Mouse (Mus musculus) liver, embryonic 12.5 days (tissue): ENCODE data around the gene Clic3. TPM values are rescaled to one million over a fixed set of nuclear protein-coding genes. Genes with fewer than 3 reads are reported as not detected.

ENCODE experiments used
- ATAC-seq: fragments of 200-750 bp; cut with Nextera tagmentation; 2 replicates; pipeline ENCODE4 v1.8.0; 2017; ENCODE audit warnings: moderate number of reproducible peaks, mild to moderate bottlenecking, moderate library complexity
- H3K27ac ChIP-seq: fragments of 300-500 bp; sonication (generic); 2 replicates; pipeline ENCODE4 v1.5.1; 2016; ENCODE audit warnings: mild to moderate bottlenecking
- H3K27me3 ChIP-seq: fragments of 300-500 bp; sonication (generic); replicated peaks from 2 replicates; pipeline ENCODE4 v1.6.1; 2016; ENCODE audit warnings: mild to moderate bottlenecking, moderate library complexity
- H3K36me3 ChIP-seq: fragments of 300-500 bp; sonication (generic); 2 replicates; pipeline ENCODE4 v1.6.1; 2016; ENCODE audit warnings: mild to moderate bottlenecking, moderate library complexity
- H3K4me1 ChIP-seq: fragments of 300-500 bp; sonication (generic); 2 replicates; pipeline ENCODE4 v1.6.1; 2016
- H3K4me2 ChIP-seq: fragments of 300-500 bp; sonication (generic); 2 replicates; pipeline ENCODE4 v1.6.1; 2016; ENCODE audit warnings: mild to moderate bottlenecking, moderate library complexity
- H3K4me3 ChIP-seq: fragments of 300-500 bp; sonication (generic); 2 replicates; pipeline ENCODE4 v1.5.1; 2016; ENCODE audit warnings: mild to moderate bottlenecking, moderate library complexity
- H3K9ac ChIP-seq: fragments of 300-500 bp; sonication (generic); 2 replicates; pipeline ENCODE4 v1.6.1; 2016; ENCODE audit warnings: mild to moderate bottlenecking, moderate library complexity
- H3K9me3 ChIP-seq: fragments of 300-500 bp; sonication (generic); replicated peaks from 2 replicates; pipeline ENCODE4 v1.6.1; 2016; ENCODE audit warnings: mild to moderate bottlenecking, moderate library complexity
- WGBS: fragments of 180-500 bp; shearing (Covaris S2); methylation state at CpG from one replicate; pipeline ENCODE4 v1.1.7; 2016; ENCODE audit not compliant: insufficient replicate concordance; 5-methylcytosine and 5-hydroxymethylcytosine counted together
- polyA plus RNA-seq: library from polyadenylated mRNA; unstranded; fragments of >200 nt; fragmentation: Nextera tagmentation; extraction: Ambion mirVana; gene quantifications from 2 replicates; pipeline ENCODE4 v1.2.1, GENCODE M21; 2016

Gene Clic3
- polyA plus RNA-seq, 1 experiment from 2014 or later = 0.45 TPM

DNA sequence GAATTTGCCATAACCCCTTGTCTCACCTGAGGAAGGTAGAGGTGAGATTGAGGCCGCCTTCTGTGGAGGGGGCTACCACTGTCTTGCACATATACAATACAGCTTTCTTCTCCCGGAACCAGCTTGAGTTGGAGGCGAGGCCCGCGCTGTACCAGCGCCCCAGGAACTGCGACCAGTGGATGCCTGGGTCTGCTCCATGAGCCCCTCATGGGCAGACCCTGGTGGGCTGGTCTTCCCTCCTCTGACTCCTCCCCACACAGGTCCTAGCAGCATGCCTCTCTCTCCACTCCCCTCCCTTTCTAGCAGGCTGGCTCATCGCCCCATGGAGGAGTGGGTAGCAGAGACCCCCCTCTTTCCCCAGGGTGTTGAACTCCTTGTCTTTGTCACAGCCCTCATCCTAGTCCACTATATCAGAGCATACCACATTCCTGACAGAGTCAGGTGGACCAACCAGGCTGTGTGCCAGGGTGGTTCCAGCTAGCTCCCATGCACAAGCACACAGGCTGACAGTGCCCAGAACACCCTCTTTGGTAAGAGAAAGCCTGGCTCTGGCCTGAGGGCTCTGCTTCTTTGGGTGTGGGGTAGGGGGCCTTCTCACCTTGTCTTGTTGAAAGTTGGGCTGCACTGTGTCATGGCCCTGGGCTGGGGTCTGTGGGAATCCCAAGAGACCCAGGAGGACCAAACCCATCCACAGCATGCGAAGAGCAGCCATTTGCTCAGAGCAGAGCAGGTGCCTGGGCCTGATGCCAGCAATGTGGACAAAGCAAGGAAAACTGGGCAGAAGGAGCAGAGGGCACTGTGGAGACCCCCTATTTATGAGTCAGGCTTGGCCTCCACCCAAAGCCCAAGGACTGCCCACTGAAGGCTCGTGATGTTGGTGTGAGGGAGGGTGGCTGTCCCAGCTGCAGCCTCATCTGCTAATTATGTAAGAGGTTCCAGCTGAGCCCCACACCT is 12.6 kb downstream of the Clic3 start:
- WGBS = 70% methylated on average over 10 of the region's 10 CpGs

DNA sequence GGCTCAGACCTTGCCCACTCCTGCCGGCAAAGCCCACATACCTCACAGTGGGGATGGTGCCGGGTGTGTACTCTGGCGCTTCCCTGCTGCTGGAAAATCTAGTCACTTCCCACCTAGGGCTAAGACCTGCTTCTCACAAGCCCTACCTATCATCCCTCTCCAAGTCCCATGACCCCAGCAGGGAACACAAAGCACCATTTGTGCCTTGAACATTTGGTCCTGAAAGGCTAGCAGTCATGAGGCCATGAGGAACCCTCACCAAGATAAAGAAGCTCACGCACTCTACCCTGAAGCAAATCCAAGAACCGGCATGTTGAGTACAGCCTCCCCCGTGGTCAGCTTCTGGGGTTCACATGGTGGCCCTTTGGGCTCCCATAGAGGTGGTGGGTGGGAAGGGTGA is 13.3 kb downstream of the Clic3 start, which contains the start of gene Ptgds:
Gene Ptgds, minus strand, starts transcription at position 78 of the 400 bp plus-strand sequence.
- WGBS = 50% methylated on average over 6 of the region's 6 CpGs
- no peaks in the 10 kb centered on the region for H3K9me3 ChIP-seq
- no peak for ATAC-seq

More for the DNA sequence above, 12.6 kb downstream of the Clic3 start:
- Histone ChIP-seq H3K9me3 (no peaks in the 10 kb centered on the region), H3K27ac (no peak overlapping the region), H3K9ac (no peak overlapping the region), H3K4me3 (no peak overlapping the region), H3K27me3 (0 out of 2 replicates have a peak, but pooled peaks cover 14% of the 10 kb centered on the region), H3K36me3 (no peaks in the 10 kb centered on the region), H3K4me2 (no peak overlapping the region), H3K4me1 (peaks cover 10% of the 10 kb centered on the region)
- ATAC-seq = no peak

DNA sequence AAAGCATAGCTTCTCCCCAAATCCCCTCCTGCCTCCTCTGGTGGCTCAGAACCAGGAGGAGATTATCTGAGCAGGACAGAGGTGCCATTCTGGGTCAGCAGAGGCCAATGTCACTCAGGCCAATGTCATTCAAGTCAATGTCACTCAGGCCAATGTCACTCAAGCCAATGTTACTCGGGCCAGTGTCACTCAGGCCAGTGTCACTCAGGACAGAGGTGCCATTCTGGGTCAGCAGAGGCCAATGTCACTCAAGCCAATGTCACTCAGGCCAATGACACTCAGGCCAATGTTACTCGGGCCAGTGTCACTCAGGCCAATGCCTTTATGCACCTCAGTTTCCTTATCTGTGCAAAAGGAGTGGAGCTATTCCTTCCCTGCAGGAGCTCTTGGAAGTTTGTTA is 15.9 kb downstream of the Clic3 start:
- ATAC-seq = no peak
- Histone ChIP-seq H3K27me3 (0 out of 2 replicates have a peak, but pooled peaks cover 14% of the 10 kb centered on the region), H3K27ac (no peak overlapping the region), H3K4me2 (no peak overlapping the region), H3K9ac (no peak overlapping the region), H3K4me1 (no peaks in the 10 kb centered on the region), H3K4me3 (no peak overlapping the region), H3K36me3 (no peaks in the 10 kb centered on the region), H3K9me3 (no peaks in the 10 kb centered on the region)
- WGBS = 55% methylated on average over 2 of the region's 2 CpGs

More for the DNA sequence above, 13.3 kb downstream of the Clic3 start, which contains the start of gene Ptgds:
- Histone ChIP-seq H3K27ac (no peak within 1 kb of the TSS), H3K27me3 (0 out of 2 replicates have a peak, but pooled peaks cover 14% of the 10 kb centered on the region), H3K36me3 (no peaks in the 10 kb centered on the region), H3K4me3 (no peak within 1 kb of the TSS), H3K4me1 (peaks cover 10% of the 10 kb centered on the region), H3K4me2 (no peak within 1 kb of the TSS), H3K9ac (no peak within 1 kb of the TSS)

DNA sequence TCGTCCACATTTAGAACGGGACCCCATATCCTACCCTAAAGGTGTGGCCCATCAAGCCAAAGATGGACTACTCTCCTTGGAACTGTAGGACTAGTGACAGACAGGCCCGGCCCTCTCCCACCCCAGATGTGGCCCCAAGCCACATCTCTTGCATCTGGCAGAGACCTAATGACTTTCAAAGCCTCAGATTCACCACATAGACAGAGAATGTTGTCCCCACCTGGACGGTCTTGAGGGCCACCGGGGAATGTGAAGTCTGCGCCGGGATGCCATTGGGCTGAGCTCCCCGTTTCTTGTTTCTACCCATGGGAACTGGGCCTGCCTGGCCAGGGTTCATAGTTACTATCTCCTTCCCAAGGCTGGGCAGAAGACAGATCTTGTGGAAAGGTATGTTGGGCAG is 20.9 kb downstream of the Clic3 start:
- H3K4me3 ChIP-seq = no peak overlapping the region
- H3K27ac ChIP-seq = no peak overlapping the region
- H3K27me3 ChIP-seq = 0 out of 2 replicates have a peak, but pooled peaks cover 3% of the 10 kb centered on the region
- no peaks in the 10 kb centered on the region for H3K4me1 ChIP-seq
- 68% methylated on average over 8 of the region's 8 CpGs for WGBS
- no peak overlapping the region for H3K4me2 ChIP-seq
- no peaks in the 10 kb centered on the region for H3K36me3 ChIP-seq
- no peak for ATAC-seq
- H3K9me3 ChIP-seq = no peaks in the 10 kb centered on the region
- H3K9ac ChIP-seq = no peak overlapping the region

DNA sequence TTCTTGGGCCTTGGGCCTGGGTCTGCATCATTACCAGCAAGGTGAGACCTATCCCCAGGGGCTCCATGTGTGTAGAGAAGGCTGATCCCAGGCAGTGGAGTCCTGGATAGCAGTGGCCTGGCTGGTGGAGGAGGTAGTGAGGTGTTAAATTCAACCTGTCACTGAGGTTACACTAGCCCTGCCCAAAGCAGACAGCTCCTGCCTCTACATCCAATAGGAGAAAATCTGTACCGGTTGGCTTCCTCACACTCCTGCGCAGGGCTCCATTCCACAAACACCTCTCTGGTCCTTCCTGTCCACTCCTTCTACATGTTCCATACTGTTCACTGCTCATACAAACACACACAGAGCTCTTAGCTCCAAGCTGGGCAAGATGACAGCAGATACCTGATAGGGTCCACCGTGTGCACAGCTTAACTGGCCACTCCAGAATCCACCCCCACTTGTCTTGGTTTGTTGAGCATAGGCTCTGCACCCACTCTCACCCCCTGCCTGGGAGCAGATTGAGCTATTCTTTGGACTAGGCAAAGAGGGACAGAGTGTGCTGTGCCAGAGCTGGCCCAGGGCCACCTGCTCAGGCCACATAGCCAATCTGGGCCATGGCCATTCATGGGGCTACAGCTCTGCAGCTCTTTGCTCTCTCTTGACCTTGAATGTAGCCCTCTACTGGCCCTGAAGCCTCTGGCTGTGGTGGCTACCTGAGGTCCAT is 21.5 kb downstream of the Clic3 start:
- Histone ChIP-seq H3K27ac (no peak overlapping the region), H3K9ac (no peak overlapping the region), H3K36me3 (no peaks in the 10 kb centered on the region), H3K4me3 (no peak overlapping the region), H3K27me3 (0 out of 2 replicates have a peak, but pooled peaks cover 3% of the 10 kb centered on the region), H3K4me1 (no peaks in the 10 kb centered on the region), H3K9me3 (no peaks in the 10 kb centered on the region), H3K4me2 (no peak overlapping the region)
- ATAC-seq = no peak
- WGBS = 79% methylated on average over 3 of the region's 3 CpGs

DNA sequence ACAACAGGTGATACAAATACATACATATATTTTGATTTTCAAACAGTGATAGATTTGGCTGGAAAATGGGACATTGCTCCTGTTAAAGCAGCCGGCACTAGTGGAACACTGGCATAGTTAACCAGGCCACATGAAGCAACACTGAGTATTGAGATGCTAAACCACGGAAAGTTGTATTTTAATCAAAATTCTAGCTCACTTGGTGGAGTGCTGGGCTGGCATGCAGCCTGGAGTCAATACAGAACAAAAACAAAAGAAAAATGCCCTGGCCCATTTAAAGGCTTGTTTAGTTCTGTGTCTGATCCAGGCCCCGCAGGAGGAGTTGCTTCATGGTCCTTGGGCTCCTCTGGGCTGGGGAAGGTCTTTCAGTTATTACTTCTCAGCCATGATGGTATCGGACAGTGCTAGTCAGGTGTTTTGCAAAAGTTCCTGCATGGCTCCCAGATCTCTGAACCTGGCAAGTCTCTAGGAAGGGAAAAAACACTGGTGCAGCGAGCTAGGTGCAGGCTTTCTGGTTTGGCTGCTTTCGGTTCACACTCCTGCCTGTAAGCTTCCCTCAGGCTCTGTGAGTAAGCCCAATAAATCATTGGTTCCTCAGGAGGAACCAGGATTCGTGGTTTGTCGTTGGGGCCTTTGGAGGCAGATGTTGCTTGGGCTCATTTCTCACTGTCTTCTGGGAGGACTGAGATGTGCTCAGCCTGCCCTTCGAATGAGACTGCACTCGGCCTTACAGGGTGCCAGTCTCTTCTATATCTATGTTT is 23.1 kb downstream of the Clic3 start:
- no peak overlapping the region for H3K4me2 ChIP-seq
- H3K36me3 ChIP-seq = no peaks in the 10 kb centered on the region
- H3K27ac ChIP-seq = no peak overlapping the region
- H3K4me1 ChIP-seq = no peaks in the 10 kb centered on the region
- 0 out of 2 replicates have a peak, but pooled peaks cover 3% of the 10 kb centered on the region for H3K27me3 ChIP-seq
- ATAC-seq = no peak
- 54% methylated on average over 10 of the region's 10 CpGs for WGBS
- no peaks in the 10 kb centered on the region for H3K9me3 ChIP-seq
- no peak overlapping the region for H3K4me3 ChIP-seq
- H3K9ac ChIP-seq = no peak overlapping the region

DNA sequence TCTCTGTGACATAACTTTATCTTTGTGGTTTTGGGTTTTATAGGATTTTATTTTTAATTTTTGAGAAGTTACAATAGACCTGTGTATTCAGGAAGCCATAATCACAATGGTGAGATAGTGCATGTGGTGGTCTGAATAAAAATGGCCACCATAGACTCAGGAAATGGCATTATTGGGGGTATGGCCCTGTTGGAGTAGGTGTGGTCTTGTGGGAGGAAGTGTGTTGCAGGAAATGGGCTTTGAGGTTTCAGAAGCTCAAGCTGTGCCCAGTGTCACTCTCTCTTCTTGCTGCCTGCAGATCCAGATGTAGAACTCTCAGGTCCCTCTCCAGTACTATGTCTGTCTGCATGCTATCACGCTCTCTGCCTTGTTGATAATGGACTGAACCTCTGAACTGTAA is 23.9 kb downstream of the Clic3 start:
- Histone ChIP-seq H3K9me3 (no peaks in the 10 kb centered on the region), H3K4me2 (no peak overlapping the region), H3K4me1 (peaks cover 8% of the 10 kb centered on the region), H3K9ac (no peak overlapping the region), H3K27me3 (0 out of 2 replicates have a peak, but pooled peaks cover 3% of the 10 kb centered on the region), H3K4me3 (no peak overlapping the region), H3K27ac (no peak overlapping the region), H3K36me3 (no peaks in the 10 kb centered on the region)
- WGBS = 72% methylated on average over 1 of the region's 1 CpGs
- ATAC-seq = no peak

DNA sequence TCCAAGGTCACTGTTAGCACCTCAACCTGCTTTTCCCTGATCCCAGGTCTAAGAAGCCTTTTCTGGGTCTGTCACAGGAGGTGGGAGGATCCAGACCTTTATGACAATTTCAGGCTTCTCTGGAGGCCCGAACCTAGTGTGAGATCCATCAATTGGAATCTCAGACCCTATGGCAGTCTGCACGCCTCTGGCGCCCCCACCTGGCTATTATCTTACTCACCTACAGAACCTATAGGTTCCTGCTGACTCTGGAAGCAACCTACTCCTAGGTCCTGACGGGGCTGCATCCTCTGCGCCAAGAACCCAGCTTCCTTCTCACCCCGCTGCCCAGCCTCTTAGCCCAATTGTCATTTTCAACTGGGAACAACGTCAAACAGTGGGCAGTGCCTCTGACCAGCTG is 26.3 kb downstream of the Clic3 start:
- 16% methylated on average over 7 of the region's 7 CpGs for WGBS
- no peak overlapping the region for H3K27ac ChIP-seq
- H3K9me3 ChIP-seq = no peaks in the 10 kb centered on the region
- no peak for ATAC-seq
- peaks cover 32% of the 10 kb centered on the region for H3K4me1 ChIP-seq
- no peaks in the 10 kb centered on the region for H3K36me3 ChIP-seq
- no peak overlapping the region for H3K4me2 ChIP-seq
- H3K9ac ChIP-seq = no peak overlapping the region
- 0 out of 2 replicates have a peak, but pooled peaks cover 3% of the 10 kb centered on the region for H3K27me3 ChIP-seq
- no peak overlapping the region for H3K4me3 ChIP-seq

DNA sequence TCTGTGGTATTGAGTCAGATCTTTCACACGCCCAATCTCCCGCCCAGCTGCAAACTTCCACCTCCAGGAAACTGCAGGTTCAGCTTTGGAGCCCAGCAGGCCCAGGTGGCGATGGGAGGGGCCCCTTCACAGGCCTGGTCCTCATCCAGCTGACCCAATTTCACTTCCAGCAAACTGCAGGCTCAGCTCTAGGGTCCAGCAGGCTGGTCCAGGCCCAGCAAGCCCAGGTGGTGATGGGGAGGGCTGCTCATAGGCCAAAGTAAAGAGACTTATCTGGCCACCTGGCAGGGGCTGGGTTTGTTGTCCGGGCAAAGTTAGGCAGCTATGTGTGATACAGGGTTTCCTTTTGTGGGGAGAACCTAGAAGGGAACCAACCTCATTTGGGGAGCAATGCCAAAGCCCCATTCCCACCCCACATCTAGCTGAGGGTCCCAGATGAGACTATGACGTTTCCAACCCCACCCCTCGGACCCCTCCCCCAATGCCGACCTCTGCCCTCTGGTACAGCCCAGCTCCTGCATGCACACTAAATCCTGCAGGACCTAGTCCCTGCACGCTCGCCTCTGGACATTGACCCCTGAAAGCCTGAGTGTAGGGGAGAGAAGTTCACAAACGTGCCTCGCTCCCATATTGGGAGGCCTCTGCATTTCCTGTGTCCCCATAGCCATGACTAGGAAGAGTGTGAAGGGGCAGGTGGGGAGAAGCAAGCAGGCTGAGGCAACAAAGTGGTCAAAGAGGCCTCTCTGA is 28.4 kb downstream of the Clic3 start:
- 53% methylated on average over 11 of the region's 11 CpGs for WGBS
- Histone ChIP-seq H3K36me3 (no peaks in the 10 kb centered on the region), H3K9me3 (no peaks in the 10 kb centered on the region), H3K4me1 (peaks cover 37% of the 10 kb centered on the region), H3K4me2 (no peak overlapping the region), H3K27ac (peak overlapping the region; percentile 50), H3K27me3 (no peaks in the 10 kb centered on the region), H3K9ac (no peak overlapping the region), H3K4me3 (no peak overlapping the region)
- ATAC-seq = peak; percentile 52

DNA sequence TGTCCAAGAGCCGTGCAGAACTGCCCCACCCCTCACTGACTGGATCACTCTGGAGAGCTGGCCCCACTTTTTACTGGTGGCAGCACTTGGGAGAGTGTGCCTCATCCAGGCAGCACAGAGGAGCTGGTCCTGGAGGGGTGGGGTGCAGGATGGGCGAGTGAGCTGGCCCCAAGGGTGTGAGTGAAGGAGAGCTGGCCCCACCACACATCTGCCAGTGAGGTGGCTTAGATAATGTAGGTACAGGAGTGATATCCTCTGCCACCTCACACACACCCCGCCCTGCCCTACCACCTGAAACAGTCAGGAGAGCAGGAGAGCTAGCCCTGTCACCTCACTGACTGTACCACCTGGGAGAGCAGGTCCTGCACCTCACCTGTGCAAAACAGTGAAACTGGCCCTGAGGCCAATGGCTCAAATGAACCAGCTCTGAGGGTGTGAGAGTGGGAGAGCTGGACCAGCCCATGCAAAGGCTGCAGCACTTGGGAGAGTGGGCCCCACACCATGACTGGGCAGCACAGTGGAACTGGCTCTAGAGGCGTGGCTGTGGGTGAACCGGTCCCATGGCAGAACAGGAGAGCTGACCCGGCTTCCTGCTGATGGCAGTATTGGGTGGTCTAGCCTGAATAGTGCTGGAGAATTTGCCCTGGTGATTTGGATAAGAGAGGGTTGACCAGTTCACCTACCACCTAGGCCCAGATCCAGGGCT is 31.5 kb downstream of the Clic3 start:
- WGBS = 53% methylated on average over 6 of the region's 6 CpGs
- Histone ChIP-seq H3K4me2 (peak overlapping the region; percentile 15; the same call in 1 of the 2 replicates), H3K4me1 (peaks cover 37% of the 10 kb centered on the region), H3K27me3 (0 out of 2 replicates have a peak, but pooled peaks cover 2% of the 10 kb centered on the region), H3K27ac (no peak overlapping the region), H3K4me3 (no peak overlapping the region), H3K36me3 (no peaks in the 10 kb centered on the region), H3K9me3 (no peaks in the 10 kb centered on the region), H3K9ac (no peak overlapping the region; the same call in 1 of the 2 replicates)
- ATAC-seq = peak; percentile 78
